Mouse (Mus musculus) natural killer cell, adult 2 months (primary cell): ENCODE data around the gene N4bp3.
"Not testable (repeated sequence)": the region's sequence is repeated elsewhere in the genome, so short reads cannot be mapped to it uniquely, and the experiment has no call there.

Experiments used
- DNase-seq, 2 experiments: peaks; one replicate each; pipeline ENCODE4 v3.0.0; 2022; ENCODE audit warnings: low spot score in 2 of 2

N4bp3 gene

DNA sequence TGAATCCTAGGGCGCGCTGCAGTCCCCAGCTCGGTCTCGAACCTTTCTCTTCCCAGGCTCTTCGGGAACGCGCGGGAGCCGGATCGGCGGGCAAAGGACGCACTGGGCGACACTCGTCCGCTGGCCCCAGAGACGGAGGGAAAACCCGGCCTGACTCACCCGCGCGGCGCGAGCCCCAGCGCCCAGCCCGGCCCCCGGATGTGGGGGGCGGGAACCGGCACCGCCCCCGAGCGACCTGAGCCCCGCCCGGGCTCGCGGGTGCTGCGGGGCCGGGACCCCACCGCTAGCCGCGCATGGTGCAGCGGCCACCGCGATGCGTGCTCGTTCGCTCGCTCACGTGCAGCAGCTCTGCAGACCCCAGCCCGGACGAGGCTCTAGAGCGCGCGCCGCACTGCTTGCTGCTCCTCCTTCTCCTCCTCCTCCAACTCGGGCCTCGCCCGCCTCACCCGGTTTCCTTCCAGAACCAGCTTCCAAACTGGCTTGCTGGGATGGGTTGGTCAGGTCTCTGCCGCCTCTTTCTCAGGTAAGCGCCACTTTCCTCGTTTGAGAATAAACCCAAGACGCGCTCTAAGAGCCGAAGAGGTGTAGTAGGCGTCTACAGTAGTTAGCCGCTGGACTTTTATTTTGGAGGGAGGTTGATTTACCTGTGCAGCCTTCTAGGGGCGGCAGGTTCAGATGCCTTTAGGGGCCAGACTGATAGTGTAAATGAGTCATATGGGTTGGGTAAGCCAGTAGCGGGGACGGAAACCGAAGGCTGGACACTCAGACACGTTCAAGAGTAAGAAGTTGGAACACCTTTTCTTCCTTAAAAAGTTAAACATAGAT lies at the start of gene N4bp3, which contains the start of gene D930048N14Rik:
Gene N4bp3, minus strand, starts transcription at position 152 of the 825 bp plus-strand sequence.
Gene D930048N14Rik, plus strand, starts transcription at position 264 of the 825 bp plus-strand sequence.
- DNase-seq = peak; percentile 74 to 76

DNA sequence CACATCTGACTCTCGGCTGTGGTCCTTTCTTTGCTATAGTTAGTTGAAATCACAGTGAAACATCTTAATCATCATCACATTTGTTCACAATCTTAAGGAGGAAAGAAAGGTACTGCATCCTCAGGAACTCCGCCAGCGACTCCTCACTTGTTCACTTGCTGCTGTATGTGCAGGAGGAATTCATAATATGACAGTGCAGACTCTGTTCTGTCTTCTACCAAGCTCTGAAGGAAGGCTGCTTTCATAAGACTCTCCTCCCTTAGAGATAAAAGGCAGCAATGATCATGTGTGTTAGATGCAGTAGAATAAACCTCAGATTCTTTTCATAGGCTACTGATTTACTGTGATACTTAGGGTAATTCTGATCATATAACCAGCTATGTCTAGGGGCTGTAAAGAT lies 44.3 kb upstream of the N4bp3 start:
- DNase-seq = no peak

DNA sequence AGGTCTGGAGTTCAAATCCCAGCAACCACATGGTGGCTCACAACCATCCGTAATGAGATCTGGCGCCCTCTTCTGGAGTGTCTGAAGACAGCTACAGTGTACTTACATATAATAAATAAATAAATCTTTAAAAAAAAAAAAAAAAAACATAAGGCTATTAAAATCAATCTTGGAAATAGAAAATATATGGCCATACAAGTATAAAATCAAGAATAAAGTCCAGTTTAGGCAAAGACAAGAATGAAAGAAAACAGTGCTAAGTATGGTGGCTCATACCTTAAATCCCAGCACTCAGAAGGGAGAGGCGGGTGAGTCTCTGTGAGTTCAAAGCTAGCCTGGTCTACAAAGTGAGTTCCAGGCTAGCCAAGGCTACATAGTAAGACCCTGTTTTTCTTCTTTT lies 40.0 kb upstream of the N4bp3 start:
- not testable (repeated sequence) for DNase-seq

DNA sequence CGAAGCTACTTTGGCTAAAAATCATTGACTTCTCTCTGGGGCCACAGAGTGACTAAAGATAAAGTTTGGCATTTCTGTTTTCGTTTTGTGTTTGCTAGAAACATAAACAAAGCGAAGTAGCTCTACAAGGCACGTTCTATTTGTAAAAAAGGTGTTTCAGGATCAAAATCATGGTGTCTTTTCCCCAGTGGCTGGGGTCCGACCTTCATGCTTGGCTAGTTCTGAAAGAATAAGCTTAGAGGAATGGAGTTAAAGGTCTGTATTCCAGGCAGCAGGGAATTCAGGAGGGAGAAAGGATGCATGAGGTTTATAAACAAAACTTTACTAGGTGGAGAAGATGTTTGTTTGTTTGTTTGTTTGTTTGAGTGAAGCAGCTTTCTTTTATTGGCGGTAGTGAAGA lies 38.7 kb upstream of the N4bp3 start:
- DNase-seq = no peak

DNA sequence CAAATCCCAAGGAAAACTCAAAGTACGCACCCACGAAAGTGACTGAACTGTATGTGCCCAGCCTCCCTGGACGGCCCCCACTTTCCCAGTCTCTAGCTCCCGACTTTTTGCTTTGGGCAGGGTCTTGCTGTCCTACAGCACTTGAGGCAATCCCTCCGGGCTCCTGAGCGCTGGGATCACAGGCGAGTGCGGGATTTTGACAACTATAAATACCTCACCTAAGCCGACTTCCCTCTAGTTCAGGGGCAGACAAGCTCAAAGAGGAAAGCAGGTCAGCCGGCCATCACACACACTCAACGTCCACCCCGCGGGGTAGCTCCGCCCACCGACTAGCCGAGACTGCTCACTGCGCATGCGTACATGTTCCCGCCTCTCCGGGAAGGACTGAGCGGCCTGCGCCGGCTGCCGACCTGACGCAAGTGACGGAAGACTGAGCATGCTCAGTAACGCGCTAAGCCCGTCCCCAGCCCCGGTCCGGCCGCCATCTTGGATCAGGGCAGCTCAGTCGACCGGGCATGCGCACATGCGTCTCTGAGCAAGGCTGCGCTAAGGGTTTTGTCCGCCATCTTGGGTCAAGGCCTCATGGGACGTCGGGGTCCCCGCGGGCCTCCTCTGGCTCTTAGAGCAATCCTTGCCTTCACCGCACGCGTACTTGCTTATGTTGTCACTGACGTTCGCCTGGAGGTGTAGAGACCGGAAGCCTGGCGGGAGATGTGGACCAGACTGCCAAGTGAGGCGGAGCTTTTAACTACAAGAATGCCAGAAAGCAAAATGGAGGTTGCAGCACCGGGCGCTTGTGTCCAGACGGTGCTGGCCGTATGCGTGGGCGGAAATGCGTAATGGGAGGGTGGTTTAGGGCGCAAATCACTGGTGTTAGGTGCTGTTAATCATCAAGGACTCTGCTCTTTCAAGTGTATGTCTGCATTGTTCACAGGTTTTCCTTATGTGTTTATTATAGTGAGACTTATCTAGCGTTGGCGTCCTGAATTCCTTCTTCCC lies 38.0 kb upstream of the N4bp3 start, which contains the start of gene 0610009B22Rik:
Gene 0610009B22Rik, minus strand, starts transcription at position 545 of the 999 bp plus-strand sequence.
- peak; percentile 100 for DNase-seq

DNA sequence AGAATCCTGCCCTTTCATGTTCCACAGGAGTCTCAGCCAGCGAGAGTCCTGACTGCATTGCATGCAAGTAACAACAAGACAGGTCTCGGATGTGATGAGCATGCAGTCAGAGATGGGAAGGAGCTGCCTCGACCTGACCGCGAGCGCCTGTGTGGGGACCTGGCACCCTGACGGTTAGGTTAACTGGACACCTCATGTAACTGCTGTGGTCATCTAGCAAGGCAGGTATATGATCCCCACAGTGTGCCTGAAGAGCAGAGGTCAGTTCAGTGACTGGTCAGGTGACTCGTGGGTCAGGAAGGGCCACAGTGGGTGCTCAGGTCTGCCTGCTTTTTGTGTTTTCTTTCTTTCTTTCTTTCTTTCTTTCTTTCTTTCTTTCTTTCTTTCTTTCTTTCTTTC lies 31.3 kb upstream of the N4bp3 start:
- no peak for DNase-seq

DNA sequence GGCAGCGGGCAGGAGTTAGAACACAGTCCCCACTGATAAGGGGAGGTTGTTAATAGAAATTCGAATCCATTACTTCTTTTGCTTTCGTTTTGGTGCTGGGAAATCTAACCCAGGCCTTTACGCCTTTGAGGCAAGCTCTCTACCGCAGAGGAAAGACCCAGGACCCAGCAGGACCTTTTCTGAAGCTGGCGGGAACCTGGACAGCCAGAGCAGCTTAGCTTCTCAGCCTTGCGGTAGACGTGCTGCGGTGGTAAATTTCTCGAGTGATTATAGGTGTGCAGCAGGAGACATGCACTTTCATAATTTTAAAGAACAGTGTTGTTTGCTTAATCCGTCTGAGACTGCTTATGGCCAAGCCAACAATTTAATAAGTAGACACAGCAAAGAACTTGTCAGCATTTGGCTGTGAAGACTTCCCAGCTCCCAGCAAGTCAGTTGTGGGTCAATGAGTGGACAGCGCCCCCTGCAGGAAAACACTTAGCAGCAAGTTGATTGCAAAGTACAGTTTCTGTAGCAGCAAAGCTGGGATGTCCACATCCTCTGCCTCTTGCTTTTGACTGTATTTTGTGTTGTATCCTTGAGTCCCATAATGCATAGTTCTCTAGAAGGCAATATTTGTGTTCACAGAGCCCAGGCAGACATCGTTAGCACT lies 30.8 kb upstream of the N4bp3 start:
- peak; percentile 80 to 88 for DNase-seq

DNA sequence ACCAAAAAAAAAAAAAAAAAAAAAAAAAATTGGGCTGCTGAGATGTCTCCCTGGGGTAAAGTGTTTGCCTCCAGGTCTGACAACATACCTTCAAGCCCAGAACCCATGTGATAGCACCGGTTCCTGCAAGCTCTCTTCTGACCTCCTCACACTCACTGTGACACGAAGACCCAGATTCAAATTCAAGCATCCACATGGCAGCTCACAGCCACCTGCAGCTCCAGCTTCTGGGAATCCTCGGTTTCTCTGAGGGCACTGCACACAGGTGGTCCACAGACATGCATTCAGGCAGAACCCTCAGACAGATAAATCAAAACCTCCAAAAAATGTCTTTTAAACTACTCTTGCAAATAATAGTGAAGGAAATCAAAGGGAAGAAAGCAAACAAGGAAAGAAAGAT lies 28.8 kb upstream of the N4bp3 start:
- no peak for DNase-seq

DNA sequence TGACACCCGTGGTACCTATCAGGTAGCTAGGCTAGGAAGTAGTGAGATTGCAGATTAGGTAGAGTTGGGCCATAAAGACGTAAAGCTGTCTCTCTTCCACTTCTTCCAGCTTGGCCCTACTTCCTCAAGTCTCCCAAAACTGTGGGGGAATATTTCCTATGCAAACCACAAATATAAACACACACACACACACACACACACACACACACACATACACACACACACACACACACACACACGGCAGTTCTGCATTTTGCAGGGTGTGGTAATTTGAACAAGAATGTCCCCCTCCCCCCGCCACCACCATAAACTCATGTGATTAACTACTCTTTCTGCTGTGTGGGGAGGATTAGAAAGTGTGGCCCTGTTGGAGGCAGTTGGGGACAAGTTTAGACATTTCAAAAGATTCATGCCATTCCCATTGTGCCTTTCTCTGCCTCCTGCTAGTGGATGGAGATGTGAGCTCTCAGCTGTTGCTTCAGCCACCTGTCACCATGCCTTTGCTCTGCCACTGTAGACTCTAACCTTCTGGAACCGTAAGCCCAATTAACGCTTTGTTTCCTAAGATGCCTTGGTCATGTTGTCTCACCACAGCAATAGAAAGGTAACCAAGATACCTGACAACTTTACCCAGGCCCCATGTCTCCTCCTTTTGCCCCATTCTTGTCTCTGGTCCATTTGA lies 27.2 kb upstream of the N4bp3 start:
- peak in 1 of 2 experiments; percentile 11 for DNase-seq

DNA sequence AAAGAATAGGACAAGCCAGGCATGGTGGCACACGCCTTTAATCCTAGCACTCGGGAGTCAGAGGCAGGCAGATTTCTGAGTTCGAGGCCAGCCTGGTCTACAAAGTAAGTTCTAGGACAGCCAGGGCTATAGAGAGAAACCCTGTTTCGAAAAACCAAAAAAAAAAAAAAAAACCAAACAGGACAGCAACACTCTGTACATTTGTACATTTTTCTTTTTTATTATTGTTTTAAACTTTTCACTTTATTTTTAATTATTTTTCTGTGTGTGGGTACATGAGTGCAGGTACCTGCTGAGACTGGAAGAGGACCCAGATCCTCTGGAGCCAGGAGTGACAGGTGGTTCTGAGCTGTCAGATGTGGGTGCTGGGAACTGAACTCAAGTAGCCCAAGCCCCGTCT lies 24.7 kb upstream of the N4bp3 start:
- no peak for DNase-seq

DNA sequence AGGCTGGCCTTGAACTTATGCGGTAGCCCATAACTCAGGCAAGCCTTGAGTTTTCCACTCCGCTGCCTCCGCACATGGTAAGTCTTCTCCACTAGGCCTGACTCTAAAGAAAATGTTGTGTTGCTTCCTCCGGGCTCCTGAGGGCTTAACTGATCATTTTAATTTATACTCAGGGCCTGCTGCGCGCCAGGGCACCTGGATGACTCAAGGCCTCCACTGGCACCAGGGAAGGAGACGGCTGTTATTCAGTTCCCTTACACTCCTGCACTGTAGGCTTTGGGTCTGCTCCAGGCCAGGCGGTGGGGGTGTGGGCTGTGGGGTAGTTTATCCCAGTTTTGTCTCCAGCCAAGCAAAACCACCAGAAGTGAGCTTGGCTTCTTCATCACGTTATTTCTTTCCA lies 22.6 kb upstream of the N4bp3 start:
- DNase-seq = no peak

DNA sequence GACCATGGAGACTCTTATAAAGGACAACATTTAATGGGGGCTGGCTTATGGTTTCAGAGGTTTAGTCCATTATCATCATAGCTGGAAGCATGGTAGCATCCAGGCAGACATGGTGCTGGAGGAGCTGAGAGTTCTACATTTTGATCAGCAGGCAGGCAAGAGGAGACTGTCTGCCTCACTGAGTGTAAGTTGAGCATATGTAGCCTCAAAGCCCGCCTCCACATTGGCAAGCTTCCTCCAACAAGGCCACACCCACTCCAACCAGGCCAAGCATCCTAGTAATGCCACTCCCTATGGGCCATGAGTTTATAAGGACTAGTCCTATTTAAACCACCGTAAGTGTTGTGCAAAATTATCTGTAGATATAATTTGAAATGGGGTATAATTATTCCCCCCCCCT lies 20.7 kb upstream of the N4bp3 start:
- no peak for DNase-seq

DNA sequence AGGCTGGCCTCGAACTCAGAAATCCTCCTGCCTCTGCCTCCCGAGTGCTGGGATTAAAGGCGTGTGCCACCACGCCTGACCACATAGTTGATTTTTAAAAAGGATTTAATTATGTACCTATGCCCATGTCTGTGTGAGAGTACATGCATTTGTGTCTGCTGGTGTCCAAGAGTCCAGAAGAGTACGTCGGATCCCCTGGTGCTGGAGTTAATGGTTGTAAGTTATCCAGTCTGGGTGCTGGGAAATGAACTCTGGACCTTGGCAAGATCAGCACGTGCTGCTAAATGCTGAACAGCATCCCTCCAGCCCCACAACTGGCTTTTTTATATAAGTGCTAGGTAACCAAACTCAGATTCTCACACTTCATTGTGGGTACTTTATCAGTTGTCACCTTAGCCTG lies 20.2 kb upstream of the N4bp3 start:
- DNase-seq = no peak

DNA sequence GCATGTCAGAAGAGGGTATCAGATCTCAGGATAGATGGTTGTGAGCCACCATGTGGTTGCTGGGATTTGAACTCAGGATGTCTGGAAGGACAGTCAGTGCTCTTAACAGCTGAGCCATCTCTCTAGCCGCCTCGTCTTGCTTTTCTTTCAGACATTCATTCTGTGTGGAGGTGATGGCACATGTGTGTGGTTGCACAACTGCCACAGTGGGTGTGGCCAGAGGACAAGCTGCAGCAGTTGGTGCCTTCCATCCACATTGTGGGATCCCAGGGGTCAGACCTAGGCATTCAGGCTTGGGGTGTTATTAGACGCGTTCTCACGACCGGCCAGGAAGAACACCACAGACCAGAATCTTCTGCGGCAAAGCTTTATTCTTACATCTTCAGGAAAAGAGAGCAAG lies 14.1 kb upstream of the N4bp3 start:
- not testable (repeated sequence) for DNase-seq

DNA sequence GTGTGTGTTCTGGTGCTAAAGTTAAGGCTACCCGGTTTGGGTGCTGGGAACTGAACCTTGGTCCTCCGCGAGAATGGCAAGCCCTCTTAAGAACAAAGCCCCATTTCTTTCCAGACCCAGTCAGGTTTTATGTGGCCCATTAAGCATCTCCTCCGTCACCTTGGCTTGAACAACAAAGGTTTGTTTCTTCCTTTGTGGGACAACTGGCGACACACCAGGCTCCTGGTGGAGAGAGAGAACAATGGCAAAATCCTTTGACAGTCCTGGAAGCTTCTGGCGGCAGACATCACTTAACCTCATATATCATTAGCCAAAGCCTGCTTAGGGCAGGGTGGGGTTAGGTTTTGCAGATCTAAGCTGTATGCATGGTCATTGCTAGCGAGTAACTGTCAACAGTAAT lies 12.0 kb upstream of the N4bp3 start:
- no peak for DNase-seq

DNA sequence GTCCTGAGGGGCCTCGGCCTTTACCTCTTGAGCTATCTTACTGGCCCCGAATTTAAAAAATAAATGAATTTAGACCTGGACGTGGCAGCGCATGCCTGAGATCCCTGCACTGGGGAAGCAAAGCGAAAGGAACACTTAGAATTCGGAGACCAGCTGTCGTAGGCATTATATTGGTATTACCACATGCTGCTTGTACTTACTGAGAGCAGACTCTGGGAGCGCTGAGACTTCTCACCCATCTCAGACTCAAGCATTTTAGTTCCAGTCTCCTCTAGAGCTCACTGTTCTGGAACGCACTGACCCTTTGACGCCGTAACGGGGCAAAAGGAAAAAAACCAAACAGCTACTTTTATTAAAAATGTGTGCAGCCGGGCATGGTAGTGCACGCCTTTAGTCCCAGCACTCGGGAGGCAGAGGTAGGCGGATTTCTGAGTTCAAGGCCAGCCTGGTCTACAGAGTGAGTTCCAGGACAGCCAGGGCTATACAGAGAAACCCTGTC lies 11.3 kb upstream of the N4bp3 start:
- no peak for DNase-seq

DNA sequence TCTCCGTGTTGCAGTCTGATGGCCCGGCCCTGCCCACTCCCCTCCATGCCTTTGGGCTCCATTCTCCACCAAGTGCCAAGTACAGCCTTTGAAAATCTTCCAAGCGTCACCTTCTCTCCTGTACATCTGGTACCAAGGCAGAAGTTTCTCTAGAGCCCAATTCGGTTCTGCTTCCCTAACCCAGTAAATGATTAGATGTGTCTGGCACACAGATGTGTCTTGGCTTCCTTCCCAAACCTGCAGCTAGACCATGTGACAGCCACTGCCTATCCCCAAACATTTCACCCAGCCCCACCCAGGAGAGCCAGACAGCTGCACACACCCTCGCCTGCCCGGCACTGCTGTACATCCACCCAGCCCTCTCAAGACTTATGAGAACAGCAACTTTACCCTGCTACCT lies 8.1 kb upstream of the N4bp3 start:
- DNase-seq = no peak

DNA sequence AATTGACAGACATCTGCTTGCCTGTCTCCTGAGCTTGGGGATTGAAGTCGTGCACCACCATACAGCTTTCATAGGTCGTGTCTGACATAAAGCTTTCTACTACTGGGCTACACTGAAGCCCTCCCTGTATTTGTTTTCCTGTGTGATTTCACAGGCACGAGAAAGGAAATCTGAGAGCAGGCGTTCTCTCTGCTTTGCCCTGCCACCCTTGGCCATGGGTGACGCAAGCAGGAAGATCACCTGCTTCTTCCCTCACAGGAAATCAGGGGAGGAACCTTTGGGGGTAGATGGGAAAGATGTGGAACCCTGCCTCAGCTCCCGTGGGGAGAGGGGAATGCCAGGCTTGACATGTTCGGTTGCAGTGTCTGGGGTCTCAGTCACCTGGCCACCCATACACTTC lies 7.6 kb upstream of the N4bp3 start:
- no peak for DNase-seq

DNA sequence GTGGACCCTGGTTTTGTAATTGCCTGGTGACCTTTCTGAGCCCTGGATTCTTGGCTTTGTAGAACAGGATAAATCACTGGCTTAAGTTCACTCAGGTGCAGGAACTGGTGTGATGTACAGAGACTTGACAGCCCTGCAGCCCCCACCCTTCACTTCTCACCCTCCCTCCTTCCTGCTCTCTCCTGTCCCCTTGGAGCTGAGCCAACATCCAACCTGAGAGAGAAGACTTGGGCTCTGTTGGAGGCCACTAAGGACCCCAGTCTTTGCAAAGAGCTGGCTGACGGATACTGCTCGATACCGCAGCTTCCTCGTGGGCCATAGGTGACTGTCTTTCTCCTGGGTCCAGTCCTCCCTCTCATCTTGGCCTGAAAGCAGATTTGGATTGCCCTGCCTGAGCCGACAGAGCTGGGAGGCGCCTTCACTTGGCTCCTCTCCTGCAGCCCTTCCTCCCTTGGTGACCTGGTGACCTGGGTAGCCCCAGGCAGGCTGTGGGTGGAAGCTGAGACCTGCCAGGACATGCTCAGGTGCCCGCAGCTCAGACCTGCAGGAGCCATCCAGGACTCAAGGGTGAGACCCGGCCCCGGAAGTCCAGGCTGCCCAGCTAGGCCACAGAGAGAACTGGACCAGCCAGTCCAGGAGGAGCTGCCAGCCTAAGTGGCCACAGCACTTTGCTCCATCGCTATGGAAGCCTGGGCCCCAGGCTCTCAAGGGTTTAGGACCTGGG lies 6.3 kb upstream of the N4bp3 start:
- DNase-seq = no peak

DNA sequence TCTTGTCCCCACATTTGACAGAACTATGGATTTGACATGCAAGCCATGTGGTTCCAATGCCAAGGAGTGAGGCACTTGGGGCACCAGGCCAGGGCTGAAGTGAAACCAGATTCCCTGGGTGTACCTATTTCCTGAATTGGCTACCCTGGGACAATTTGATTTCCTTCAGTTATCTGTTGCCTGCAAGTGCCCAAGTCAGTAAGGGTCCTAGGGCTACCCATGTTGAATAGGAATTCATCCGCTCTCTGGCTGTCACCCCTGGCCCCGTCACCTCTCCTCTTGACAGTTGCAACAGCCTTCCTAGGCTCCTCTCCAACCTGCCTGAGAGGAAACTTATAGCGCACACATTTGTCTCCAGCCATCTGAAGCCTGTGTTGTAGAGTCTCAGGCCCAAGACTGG lies 4.2 kb upstream of the N4bp3 start:
- DNase-seq = no peak

DNA sequence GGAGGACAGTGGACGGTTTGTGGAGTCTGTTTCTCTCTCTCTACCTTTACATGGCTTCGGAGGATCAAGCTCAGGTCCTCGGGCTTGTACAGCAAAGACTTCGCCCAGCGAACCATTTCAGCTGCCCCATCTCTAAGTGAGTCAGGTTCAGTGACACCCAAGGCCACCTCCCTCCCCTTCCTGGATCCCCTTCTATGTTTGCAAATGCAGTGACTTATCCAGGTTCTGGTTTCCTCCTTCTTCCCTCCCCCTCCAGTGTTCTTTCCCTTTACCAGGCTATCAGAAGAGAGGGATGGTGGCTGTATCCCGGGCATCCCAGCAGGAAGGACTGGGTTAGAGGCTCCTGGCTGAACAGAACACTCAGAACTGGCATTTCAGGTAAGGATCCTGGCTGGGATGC lies 3.1 kb upstream of the N4bp3 start:
- no peak for DNase-seq
